Mouse (Mus musculus): ENCODE measurements around the gene Gatad2a. TPM values are rescaled to one million over a fixed set of nuclear protein-coding genes. Genes with fewer than 3 reads are reported as not detected.

The Gatad2a gene
- total RNA-seq, 2 experiments from 2014 or later, result 58.2 to 69.2 TPM

GRCm38 (mm10) chr8:69902163-69903062, 93.8 kb downstream of the Gatad2a start, which contains the start of the genes Tssk6, Ndufa13 and Yjefn3:
TSS of gene Tssk6 (plus strand) at chr8:69902184.
TSS of gene Ndufa13 (minus strand) at chr8:69902558.
TSS of gene Yjefn3 (minus strand) at chr8:69902712.
- ATAC-seq (replicated peaks; ENCODE audit: poor library complexity, severe bottlenecking), result peak; percentile 14

DNA sequence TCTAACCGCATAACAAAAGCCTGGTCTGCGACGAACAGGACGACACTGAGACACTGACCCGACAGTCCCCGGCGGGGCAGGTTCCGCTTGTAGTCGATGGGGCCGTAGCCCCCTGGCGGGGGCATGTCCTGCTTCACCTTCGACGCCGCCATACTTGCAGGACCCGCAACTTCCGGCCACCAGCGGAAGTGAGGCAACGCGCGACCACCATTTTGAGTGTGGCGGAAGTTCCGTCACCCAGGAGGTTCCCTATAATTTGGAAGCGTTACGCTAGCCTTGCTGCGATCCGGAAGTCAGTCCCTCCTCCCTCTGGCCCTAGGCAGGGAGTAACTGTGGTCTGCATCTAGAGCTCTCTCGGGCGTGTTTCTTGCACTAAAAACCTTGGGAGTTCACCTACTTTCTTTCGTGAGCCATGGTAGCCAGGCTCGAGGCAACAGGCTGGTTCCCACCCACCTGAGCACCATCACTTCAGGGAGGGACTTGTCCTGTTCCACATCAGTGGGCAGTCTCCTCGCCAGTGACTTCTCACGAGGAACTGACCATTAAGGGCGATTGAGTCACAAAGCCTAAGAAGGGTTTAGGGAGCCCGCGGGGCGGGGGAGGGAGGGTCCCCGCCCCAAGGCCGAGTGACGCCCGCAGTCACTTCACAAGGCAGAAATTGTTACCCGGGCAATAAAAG, 94.6 kb downstream of the Gatad2a start:
- peak; percentile 75 for ATAC-seq (replicated peaks; ENCODE audit: poor library complexity, severe bottlenecking)

DNA sequence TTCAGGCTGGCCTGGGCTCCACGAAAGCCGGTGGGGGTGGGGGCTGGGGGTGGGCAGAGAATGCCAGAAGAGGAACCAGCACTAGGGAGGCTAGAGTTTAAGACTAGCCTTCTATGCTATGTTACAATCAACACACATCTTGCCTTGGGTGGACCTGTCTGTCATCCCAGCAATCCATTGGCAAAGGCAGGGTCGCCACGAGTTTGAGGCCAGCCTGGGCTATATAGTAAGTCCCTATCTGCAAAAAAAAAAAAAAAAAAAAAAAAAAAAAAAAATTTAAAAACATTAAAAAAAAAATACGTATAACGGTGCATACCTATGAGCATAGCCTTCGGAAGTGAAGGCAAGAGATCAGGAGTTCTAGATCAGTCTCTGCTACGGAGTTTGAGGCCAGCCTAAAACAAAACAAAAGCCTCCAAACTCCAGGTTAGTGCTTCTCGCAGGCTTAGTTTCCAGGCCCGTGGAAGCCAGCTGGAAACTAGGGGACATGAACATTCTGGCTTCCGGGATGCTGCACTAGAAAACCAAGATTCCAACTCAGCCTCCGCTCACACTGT, 95.2 kb downstream of the Gatad2a start:
- no peak for ATAC-seq (replicated peaks; ENCODE audit: poor library complexity, severe bottlenecking)

GRCm38 (mm10) chr8:69899876-69900275, 96.3 kb downstream of the Gatad2a start:
- ATAC-seq (replicated peaks; ENCODE audit: poor library complexity, severe bottlenecking), result no peak

DNA sequence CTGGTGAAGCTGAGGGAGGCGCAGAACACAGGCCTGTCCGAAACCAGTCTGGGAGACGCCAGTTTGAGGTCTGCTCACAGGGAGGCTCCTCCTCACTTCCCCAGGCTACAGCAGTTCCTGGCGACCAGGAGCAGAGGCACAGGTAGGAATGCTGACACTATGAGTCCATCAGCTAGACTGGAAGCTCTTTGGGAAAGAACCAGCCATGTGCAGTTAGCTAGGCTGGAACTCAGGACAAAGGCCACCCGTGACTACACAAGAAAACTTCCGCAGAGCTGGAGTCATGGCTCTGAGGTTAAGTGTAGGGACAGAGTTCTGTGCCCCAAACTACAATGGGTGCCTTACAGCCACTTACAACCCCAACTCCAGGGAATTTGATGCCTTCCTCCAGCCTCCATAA, 98.3 kb downstream of the Gatad2a start:
- no peak for ATAC-seq (replicated peaks; ENCODE audit: poor library complexity, severe bottlenecking)

DNA sequence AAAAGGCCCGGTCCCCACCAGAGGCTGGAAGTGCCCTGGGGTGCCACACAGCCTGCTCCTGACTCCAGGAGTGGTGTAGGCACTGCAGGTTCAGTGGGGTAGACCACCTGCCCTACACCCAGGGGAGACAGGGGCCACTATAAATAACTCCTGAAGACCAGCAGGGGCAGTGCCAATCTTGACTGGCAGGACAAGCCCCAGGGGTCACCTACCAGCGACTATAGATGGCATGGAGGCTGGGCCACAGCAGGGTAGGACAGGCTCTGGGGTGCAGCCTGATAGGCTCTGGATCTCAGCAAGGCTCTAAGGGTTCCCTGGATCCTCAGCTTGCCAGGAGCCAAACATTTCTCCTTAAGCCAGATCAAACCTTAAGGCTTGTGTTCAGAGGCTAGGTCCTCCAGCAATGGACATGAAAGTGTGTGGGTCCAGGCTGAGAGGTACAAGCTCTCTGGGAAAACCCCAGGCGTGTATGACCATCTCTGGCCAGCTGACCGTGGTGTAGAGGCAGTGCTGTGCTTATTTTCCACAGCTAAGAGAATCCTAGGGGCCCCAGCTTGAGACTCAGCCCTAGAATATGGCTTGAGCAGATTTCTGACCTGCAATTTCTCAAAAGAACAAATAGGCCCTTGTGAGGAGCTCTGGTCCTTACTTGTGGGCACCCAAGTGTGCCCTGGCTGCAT, 100.3 kb downstream of the Gatad2a start:
- ATAC-seq (replicated peaks; ENCODE audit: poor library complexity, severe bottlenecking), result no peak

DNA sequence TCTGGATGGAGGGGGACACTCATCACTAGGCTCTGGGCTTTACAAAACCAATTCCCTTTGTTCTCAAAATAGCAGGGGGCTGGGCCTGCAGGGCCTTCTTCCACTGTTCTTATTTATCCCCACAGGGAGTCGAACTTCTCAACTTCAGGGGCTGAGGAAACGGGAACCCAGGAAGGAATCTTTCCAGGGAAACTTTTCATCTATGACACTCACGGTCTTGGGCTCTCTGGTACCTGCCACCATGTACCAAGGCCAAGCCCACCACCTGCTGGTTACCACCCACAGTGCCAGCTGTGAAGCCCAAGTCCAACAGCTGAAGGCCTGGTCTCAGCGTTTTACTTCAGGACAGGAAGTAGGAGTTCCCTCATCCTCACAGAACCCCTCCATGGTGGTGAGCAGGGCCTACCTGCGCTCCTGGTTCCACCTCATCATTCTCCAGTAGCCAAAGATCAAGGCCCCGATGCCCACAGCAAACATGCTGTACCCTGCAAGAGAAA, 101.3 kb downstream of the Gatad2a start:
- ATAC-seq (replicated peaks; ENCODE audit: poor library complexity, severe bottlenecking), result no peak

DNA sequence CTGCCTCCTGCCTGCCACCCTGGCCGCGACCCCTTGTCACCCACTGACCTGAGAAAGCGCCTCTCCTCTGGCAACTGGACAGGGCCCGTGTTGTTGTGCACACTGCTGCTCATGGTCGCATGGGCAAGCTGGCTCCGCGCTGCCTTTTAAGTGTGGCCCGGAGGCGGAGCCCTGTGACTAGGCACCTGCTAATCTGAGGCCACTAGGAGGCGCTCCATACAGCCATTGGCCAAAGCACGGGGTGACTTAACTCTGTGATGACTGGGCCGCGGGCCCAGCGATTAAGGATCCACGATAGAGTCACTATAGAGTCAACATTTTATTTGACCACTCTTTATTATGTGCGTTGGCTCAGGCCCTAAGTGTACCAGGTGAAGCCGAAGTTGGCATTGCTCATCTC, 102.3 kb downstream of the Gatad2a start:
- peak; percentile 49 for ATAC-seq (replicated peaks; ENCODE audit: poor library complexity, severe bottlenecking)

GRCm38 (mm10) chr8:69890813-69891241, 105.4 kb downstream of the Gatad2a start:
- ATAC-seq (replicated peaks; ENCODE audit: poor library complexity, severe bottlenecking), result no peak

DNA sequence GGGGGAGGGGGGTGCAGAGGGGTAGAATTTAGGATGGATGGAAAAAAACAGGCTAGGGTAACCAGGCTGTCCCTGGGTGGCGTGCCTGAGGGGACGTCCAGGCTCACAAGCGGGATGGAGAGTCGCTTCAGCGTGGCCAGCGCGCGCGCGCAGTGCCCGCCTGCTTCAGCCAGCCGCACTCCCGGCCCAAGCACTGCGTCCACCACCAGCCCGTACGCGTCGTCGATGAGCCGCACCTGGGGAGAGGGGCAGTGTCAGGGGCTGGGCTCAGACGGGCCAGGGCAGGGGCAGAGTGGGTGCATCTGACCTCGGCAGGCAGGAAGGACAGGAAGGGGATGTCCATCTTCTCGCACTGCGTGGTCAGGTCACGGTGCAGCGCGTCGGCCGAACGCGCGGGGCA, 107.3 kb downstream of the Gatad2a start:
- ATAC-seq (replicated peaks; ENCODE audit: poor library complexity, severe bottlenecking), result no peak

GRCm38 (mm10) chr8:69888244-69888866, 107.8 kb downstream of the Gatad2a start:
- peak; percentile 15 for ATAC-seq (replicated peaks; ENCODE audit: poor library complexity, severe bottlenecking)

- ATAC-seq (replicated peaks; ENCODE audit: poor library complexity, severe bottlenecking), result peak; percentile 34
Observed at GRCm38 (mm10) chr8:69887289-69888243, 108.6 kb downstream of the Gatad2a start, which contains the start of gene Cilp2. TSS of gene Cilp2 (minus strand) at chr8:69887687.

- no peak for ATAC-seq (replicated peaks; ENCODE audit: poor library complexity, severe bottlenecking)
Observed at GRCm38 (mm10) chr8:69884141-69884540, 112.0 kb downstream of the Gatad2a start.

DNA sequence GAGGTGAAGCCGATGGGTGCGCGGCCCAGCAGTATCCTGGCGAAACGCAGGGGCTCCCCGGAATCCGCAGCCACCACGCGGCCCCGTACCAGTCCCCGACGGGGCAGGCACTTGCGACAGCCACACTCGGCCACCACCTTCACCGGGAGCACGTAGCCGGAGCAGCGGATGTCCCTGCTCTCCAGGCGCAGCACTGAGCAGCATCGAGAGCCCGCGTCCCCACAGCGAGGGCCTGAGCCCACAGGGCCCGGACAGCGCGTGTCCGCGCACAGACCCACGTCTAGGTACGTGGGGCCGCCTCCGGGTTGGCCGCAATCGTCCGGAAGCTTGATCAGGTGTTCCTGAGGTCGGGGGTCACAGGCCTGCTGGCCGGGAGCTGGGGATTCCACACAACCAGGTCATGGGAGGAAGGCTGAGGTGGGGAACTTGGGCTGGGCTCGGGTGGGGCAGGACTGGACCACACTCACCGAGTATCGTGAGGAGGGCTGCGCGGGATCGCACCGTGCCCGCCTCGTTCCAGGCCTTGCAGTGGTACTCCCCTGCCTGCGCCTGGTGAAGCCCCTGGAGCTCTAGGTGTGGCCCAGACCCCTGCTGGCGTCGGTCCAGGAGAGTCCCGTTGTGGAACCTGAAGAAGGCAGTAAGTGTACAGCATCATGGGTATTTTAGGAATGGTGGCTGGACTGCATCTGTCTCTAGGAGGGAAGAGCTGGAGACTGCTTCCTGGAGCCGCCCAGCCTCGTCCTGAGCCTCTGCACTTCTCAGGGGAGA, 113.2 kb downstream of the Gatad2a start:
- no peak for ATAC-seq (replicated peaks; ENCODE audit: poor library complexity, severe bottlenecking)

DNA sequence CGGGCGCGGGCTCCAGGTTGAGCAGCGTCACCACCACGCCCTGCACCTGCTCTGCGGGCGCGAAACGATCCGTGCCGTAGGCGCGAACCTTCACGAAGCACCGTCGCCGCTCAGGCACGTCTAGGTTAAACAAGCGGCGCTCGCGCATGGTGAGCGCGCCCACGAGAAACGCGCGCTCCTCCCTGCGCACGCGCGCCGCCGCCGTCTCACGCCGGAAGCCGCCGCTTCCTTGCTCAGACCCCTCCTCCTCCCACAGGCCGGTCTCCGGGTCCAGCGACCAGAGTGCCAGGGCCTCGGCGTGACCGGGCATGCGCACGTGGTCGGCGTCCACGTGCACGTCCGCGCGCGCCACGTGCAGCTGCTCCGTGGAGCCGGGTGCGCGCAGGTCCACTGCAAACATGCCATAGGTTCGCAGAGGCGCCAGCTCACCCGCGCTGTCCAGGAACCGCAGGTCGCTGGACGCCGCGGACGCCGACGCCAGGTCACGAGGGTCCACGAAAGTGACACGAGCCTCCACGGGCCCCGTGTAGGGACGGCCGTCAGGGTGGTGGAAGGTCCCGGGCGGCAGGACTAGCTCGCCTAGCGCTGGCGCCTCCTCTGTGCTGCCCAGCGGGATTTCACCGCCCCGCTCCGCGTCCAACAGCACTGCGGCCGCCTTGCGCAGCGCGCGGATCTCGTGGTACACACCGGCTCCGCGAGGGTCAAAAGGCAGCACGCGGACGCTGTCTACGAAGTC, 114.0 kb downstream of the Gatad2a start:
- ATAC-seq (replicated peaks; ENCODE audit: poor library complexity, severe bottlenecking), result 0 out of 2 replicates have a peak, but pooled peaks have one; percentile 12

- no peak for ATAC-seq (replicated peaks; ENCODE audit: poor library complexity, severe bottlenecking)
Observed at GRCm38 (mm10) chr8:69881261-69881865, 114.8 kb downstream of the Gatad2a start.

DNA sequence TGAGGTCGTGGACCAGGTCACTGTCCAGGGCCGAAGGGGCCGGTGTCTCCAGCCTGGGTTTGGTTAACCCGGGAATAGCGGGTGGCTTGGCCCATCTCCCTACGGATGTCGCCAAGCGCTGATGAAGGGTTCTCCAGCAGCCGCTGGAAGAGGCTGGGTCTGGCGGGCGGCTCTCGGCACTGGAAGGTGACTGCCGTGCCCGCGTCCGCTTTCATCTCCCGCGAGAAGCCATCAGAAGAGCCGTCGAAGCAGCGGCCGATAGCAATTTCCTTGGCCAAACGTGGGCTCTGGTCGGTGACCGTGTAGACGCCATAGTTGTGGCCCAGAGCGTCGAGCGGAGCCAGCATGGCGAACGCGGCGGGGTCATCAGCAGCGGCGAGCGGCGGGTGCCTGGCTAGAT, 115.3 kb downstream of the Gatad2a start:
- no peak for ATAC-seq (replicated peaks; ENCODE audit: poor library complexity, severe bottlenecking)

All from granulocyte monocyte progenitor cell, adult 5-6 weeks (primary cell).